Mouse (Mus musculus): ENCODE measurements around the gene Mtx1. TPM values are rescaled to one million over a fixed set of nuclear protein-coding genes. Genes with fewer than 3 reads are reported as not detected.

The Mtx1 gene
- polyA plus RNA-seq, 1 experiment from 2014 or later = 234 TPM

GRCm38 (mm10) chr3:89213803-89214530 lies 12.9 kb downstream of the Mtx1 start:
- peak overlapping the region; percentile 82 for H3K4me2 ChIP-seq (ENCODE audit: low read depth, low read length)
- H3K27ac ChIP-seq (ENCODE audit: low read length) = peak overlapping the region; percentile 93
- WGBS = under 1% methylated on average over 64 of the region's 69 CpGs
- no peaks in the 10 kb centered on the region for H3K9me3 ChIP-seq (ENCODE audit: control insufficient read depth, low read length)
- peaks cover 12% of the 10 kb centered on the region for H3K4me1 ChIP-seq (ENCODE audit: control insufficient read depth, insufficient read depth, low read length)
- ATAC-seq = peak; percentile 94
- H3K27me3 ChIP-seq (replicated peaks; ENCODE audit: control insufficient read depth, insufficient read depth, low read length) = no peaks in the 10 kb centered on the region
- 0 out of 2 replicates have a peak, but pooled peaks cover 5% of the 10 kb centered on the region for H3K36me3 ChIP-seq (ENCODE audit: control insufficient read depth, insufficient read depth, low read length)
- peak overlapping the region; percentile 69 for H3K4me3 ChIP-seq (ENCODE audit: low read length)
- H3K9ac ChIP-seq (ENCODE audit: low read depth, low read length) = peak overlapping the region; percentile 82

DNA sequence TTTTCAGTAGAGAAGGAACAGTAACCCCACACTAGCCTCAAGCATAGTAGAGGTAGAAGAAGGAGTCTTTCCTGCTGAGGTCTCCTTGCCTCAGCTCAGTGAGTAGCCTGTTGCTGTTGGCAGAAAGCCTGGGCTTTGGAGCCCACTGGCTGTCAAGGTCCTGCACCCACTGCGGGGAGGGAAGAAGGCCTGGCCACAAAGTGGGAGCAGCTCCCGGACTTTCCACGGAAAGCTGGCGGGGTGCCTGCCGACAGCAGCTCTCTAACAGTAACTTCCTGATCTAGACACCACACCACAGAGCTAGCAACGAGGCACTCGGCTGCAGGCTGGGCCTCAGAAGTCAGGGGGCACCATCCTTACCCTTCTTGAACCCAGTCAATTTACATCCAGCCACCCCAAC lies 16.2 kb downstream of the Mtx1 start:
- Histone ChIP-seq H3K9me3 (ENCODE audit: control insufficient read depth, low read length) (no peaks in the 10 kb centered on the region), H3K27me3 (replicated peaks; ENCODE audit: control insufficient read depth, insufficient read depth, low read length) (no peaks in the 10 kb centered on the region), H3K9ac (ENCODE audit: low read depth, low read length) (no peak overlapping the region), H3K4me1 (ENCODE audit: control insufficient read depth, insufficient read depth, low read length) (peaks cover 10% of the 10 kb centered on the region), H3K36me3 (ENCODE audit: control insufficient read depth, insufficient read depth, low read length) (peaks cover 18% of the 10 kb centered on the region), H3K4me2 (ENCODE audit: low read depth, low read length) (no peak overlapping the region), H3K27ac (ENCODE audit: low read length) (no peak overlapping the region), H3K4me3 (ENCODE audit: low read length) (no peak overlapping the region)
- ATAC-seq = no peak
- WGBS = 72% methylated on average over 7 of the region's 7 CpGs

DNA sequence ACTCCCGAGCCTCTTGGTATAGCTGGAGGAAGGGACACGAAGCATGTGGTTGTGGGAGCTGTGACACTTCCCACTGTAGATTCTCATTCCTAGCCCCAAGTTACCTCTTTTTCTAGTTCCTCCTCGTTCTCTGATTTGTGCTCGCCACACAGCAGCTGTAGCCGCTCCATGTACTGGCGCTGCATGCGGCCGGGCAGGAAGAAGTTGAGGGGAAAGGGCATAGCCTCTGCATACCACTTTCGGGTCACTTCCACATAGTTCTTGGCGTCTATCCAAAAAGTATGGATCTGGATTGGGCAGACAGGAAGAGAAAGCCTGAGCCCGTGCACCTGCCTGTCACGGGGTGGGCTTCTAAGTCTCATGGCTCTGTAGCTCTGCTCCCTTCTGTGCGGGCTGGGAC lies 16.7 kb downstream of the Mtx1 start:
- H3K27me3 ChIP-seq (replicated peaks; ENCODE audit: control insufficient read depth, insufficient read depth, low read length) = no peaks in the 10 kb centered on the region

DNA sequence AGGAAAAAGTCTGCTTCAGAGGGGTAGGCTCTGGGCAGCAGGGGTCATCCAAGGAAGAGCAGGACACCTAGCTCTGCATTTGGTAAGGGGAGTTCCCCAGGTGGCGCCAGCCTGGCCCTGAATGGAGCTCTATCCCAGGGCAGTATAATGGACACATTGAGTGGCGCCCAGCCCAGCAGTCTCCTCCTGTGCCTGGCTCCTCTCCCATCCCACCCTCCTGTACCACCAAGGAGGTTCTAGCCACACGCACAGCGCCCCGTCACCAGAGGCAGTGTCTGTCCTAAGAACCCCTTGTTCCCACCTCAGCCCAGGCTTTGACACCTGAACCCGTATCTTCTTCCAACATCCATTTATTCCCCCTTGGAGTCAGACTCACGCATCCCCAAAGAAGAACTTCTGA lies 17.2 kb downstream of the Mtx1 start:
- no peak overlapping the region for H3K4me3 ChIP-seq (ENCODE audit: low read length)
- 97% methylated on average over 7 of the region's 7 CpGs for WGBS
- no peaks in the 10 kb centered on the region for H3K9me3 ChIP-seq (ENCODE audit: control insufficient read depth, low read length)
- no peaks in the 10 kb centered on the region for H3K27me3 ChIP-seq (replicated peaks; ENCODE audit: control insufficient read depth, insufficient read depth, low read length)
- H3K4me2 ChIP-seq (ENCODE audit: low read depth, low read length) = no peak overlapping the region
- H3K27ac ChIP-seq (ENCODE audit: low read length) = no peak overlapping the region
- no peak for ATAC-seq
- H3K9ac ChIP-seq (ENCODE audit: low read depth, low read length) = no peak overlapping the region
- H3K4me1 ChIP-seq (ENCODE audit: control insufficient read depth, insufficient read depth, low read length) = peaks cover 4% of the 10 kb centered on the region
- peaks cover 18% of the 10 kb centered on the region for H3K36me3 ChIP-seq (ENCODE audit: control insufficient read depth, insufficient read depth, low read length)

More for the DNA sequence above, 16.7 kb downstream of the Mtx1 start:
- H3K27ac ChIP-seq (ENCODE audit: low read length) = no peak overlapping the region
- WGBS = 76% methylated on average over 13 of the region's 13 CpGs
- no peak for ATAC-seq
- no peak overlapping the region for H3K9ac ChIP-seq (ENCODE audit: low read depth, low read length)
- peaks cover 18% of the 10 kb centered on the region for H3K36me3 ChIP-seq (ENCODE audit: control insufficient read depth, insufficient read depth, low read length)
- peaks cover 7% of the 10 kb centered on the region for H3K4me1 ChIP-seq (ENCODE audit: control insufficient read depth, insufficient read depth, low read length)
- no peak overlapping the region for H3K4me2 ChIP-seq (ENCODE audit: low read depth, low read length)
- no peak overlapping the region for H3K4me3 ChIP-seq (ENCODE audit: low read length)
- H3K9me3 ChIP-seq (ENCODE audit: control insufficient read depth, low read length) = no peaks in the 10 kb centered on the region

GRCm38 (mm10) chr3:89208736-89209135 lies 18.2 kb downstream of the Mtx1 start:
- no peak overlapping the region for H3K9ac ChIP-seq (ENCODE audit: low read depth, low read length)
- H3K9me3 ChIP-seq (ENCODE audit: control insufficient read depth, low read length) = no peaks in the 10 kb centered on the region
- H3K4me1 ChIP-seq (ENCODE audit: control insufficient read depth, insufficient read depth, low read length) = peaks cover 3% of the 10 kb centered on the region
- H3K27ac ChIP-seq (ENCODE audit: low read length) = no peak overlapping the region
- no peak overlapping the region for H3K4me3 ChIP-seq (ENCODE audit: low read length)
- 88% methylated on average over 6 of the region's 6 CpGs for WGBS
- H3K27me3 ChIP-seq (replicated peaks; ENCODE audit: control insufficient read depth, insufficient read depth, low read length) = no peaks in the 10 kb centered on the region
- H3K4me2 ChIP-seq (ENCODE audit: low read depth, low read length) = no peak overlapping the region
- ATAC-seq = no peak
- H3K36me3 ChIP-seq (ENCODE audit: control insufficient read depth, insufficient read depth, low read length) = peaks cover 18% of the 10 kb centered on the region

GRCm38 (mm10) chr3:89208075-89208657 lies 18.7 kb downstream of the Mtx1 start:
- ATAC-seq = no peak
- Histone ChIP-seq H3K27me3 (replicated peaks; ENCODE audit: control insufficient read depth, insufficient read depth, low read length) (no peaks in the 10 kb centered on the region), H3K9me3 (ENCODE audit: control insufficient read depth, low read length) (no peaks in the 10 kb centered on the region), H3K4me1 (ENCODE audit: control insufficient read depth, insufficient read depth, low read length) (peaks cover 6% of the 10 kb centered on the region), H3K27ac (ENCODE audit: low read length) (no peak overlapping the region), H3K36me3 (ENCODE audit: control insufficient read depth, insufficient read depth, low read length) (peaks cover 18% of the 10 kb centered on the region), H3K9ac (ENCODE audit: low read depth, low read length) (no peak overlapping the region), H3K4me3 (ENCODE audit: low read length) (no peak overlapping the region), H3K4me2 (ENCODE audit: low read depth, low read length) (no peak overlapping the region)
- WGBS = 88% methylated on average over 13 of the region's 13 CpGs

DNA sequence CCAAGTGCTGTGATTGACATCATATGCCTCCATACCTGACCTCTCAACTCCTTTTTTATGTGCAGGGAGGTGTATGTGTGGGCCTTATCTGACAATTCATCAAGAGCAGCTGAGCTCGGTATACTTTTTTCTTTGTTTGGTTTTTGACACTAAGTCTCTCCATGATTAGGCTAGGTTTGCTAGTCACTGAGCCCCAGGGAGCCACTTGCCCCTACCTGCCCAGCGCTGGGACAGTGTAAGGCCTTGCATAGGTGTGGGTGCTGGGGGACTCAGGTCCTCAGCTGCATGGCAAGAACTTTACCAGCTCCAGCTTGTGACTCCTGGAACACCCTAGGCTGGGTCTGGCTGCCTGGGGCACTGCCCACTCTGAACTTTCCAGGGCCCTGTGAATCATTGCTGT lies 20.2 kb downstream of the Mtx1 start:
- no peak for ATAC-seq
- Histone ChIP-seq H3K4me2 (ENCODE audit: low read depth, low read length) (no peak overlapping the region), H3K4me3 (ENCODE audit: low read length) (no peak overlapping the region), H3K27ac (ENCODE audit: low read length) (no peak overlapping the region), H3K9me3 (ENCODE audit: control insufficient read depth, low read length) (no peaks in the 10 kb centered on the region), H3K27me3 (replicated peaks; ENCODE audit: control insufficient read depth, insufficient read depth, low read length) (no peaks in the 10 kb centered on the region), H3K4me1 (ENCODE audit: control insufficient read depth, insufficient read depth, low read length) (peaks cover 4% of the 10 kb centered on the region; the same call in 1 of the 2 replicates), H3K9ac (ENCODE audit: low read depth, low read length) (no peak overlapping the region), H3K36me3 (ENCODE audit: control insufficient read depth, insufficient read depth, low read length) (peaks cover 18% of the 10 kb centered on the region)
- 75% methylated on average over 2 of the region's 2 CpGs for WGBS

GRCm38 (mm10) chr3:89206079-89206478 lies 20.8 kb downstream of the Mtx1 start:
- Histone ChIP-seq H3K9me3 (ENCODE audit: control insufficient read depth, low read length) (no peaks in the 10 kb centered on the region), H3K4me3 (ENCODE audit: low read length) (no peak overlapping the region), H3K27me3 (replicated peaks; ENCODE audit: control insufficient read depth, insufficient read depth, low read length) (no peaks in the 10 kb centered on the region), H3K9ac (ENCODE audit: low read depth, low read length) (no peak overlapping the region), H3K36me3 (ENCODE audit: control insufficient read depth, insufficient read depth, low read length) (peaks cover 18% of the 10 kb centered on the region), H3K4me2 (ENCODE audit: low read depth, low read length) (no peak overlapping the region), H3K27ac (ENCODE audit: low read length) (no peak overlapping the region), H3K4me1 (ENCODE audit: control insufficient read depth, insufficient read depth, low read length) (peaks cover 4% of the 10 kb centered on the region; the same call in 1 of the 2 replicates)
- ATAC-seq = no peak
- 94% methylated on average over 7 of the region's 7 CpGs for WGBS

- Histone ChIP-seq H3K4me1 (ENCODE audit: control insufficient read depth, insufficient read depth, low read length) (peaks cover 4% of the 10 kb centered on the region; the same call in 1 of the 2 replicates), H3K27me3 (replicated peaks; ENCODE audit: control insufficient read depth, insufficient read depth, low read length) (no peaks in the 10 kb centered on the region), H3K4me2 (ENCODE audit: low read depth, low read length) (peak overlapping the region; percentile 59), H3K36me3 (ENCODE audit: control insufficient read depth, insufficient read depth, low read length) (peaks cover 7% of the 10 kb centered on the region), H3K27ac (ENCODE audit: low read length) (no peak overlapping the region), H3K9ac (ENCODE audit: low read depth, low read length) (peak overlapping the region; percentile 65), H3K4me3 (ENCODE audit: low read length) (peak overlapping the region; percentile 65), H3K9me3 (ENCODE audit: control insufficient read depth, low read length) (no peaks in the 10 kb centered on the region)
- ATAC-seq = peak; percentile 32; the same call in 1 of the 2 replicates
- WGBS = 38% methylated on average over 5 of the region's 5 CpGs
Observed at GRCm38 (mm10) chr3:89203142-89203514, 23.8 kb downstream of the Mtx1 start.

All from intestine, embryonic 16.5 days (tissue).